Mouse (Mus musculus) kidney, adult 2 months (tissue): ENCODE results near the gene Gm49361. TPM values are rescaled to one million over a fixed set of nuclear protein-coding genes. Genes with fewer than 3 reads are reported as not detected.

ENCODE experiments used
- DNase-seq: peaks from one replicate; pipeline ENCODE4 v3.0.0; 2021
- H3K27ac ChIP-seq: fragments of 200-500 bp; 2 replicates; pipeline ENCODE4 v1.5.1; 2012; ENCODE audit warnings: low read depth, low read length, control low read depth, inconsistent platforms; ENCODE audit not compliant: insufficient read depth
- H3K27me3 ChIP-seq: fragments of 200-500 bp; replicated peaks from 2 replicates; pipeline ENCODE4 v1.6.1; 2012; ENCODE audit warnings: mild to moderate bottlenecking, moderate library complexity, low read length, inconsistent platforms; ENCODE audit not compliant: control insufficient read depth, insufficient read depth
- H3K36me3 ChIP-seq: fragments of 200-500 bp; 2 replicates; pipeline ENCODE4 v1.6.1; 2012; ENCODE audit warnings: mild to moderate bottlenecking, moderate library complexity, low read length, inconsistent platforms; ENCODE audit not compliant: control insufficient read depth, insufficient read depth
- H3K4me1 ChIP-seq: fragments of 200-500 bp; 2 replicates; pipeline ENCODE4 v1.6.1; 2011; ENCODE audit warnings: low read length; ENCODE audit not compliant: control insufficient read depth, insufficient read depth
- H3K4me3 ChIP-seq: fragments of 200-500 bp; 2 replicates; pipeline ENCODE4 v1.5.1; 2011; ENCODE audit warnings: mild to moderate bottlenecking, low read depth, low read length, control low read depth; ENCODE audit not compliant: insufficient read depth
- CTCF ChIP-seq: fragments of 200-500 bp; conservative IDR thresholded peaks from 2 replicates; pipeline ENCODE4 v1.5.1; 2011; ENCODE audit warnings: low read depth, mild to moderate bottlenecking, control low read depth, low read length, moderate library complexity, mixed read lengths; ENCODE audit not compliant: insufficient read depth, insufficient read length
- POLR2A ChIP-seq: fragments of 200-500 bp; IDR thresholded peaks from one replicate; pipeline ENCODE4 v1.6.1; 2011; ENCODE audit warnings: low read depth, low read length, control low read depth
- WGBS: fragments of 180-500 bp; shearing (Covaris S2); methylation state at CpG from one replicate; pipeline ENCODE4 v1.1.7; 2018; 5-methylcytosine and 5-hydroxymethylcytosine counted together
- polyA plus RNA-seq: library from polyadenylated mRNA; depleted of rRNA; stranded (reverse); fragments of >200 nt; gene quantifications from 2 replicates; pipeline ENCODE4 v1.2.3, GENCODE M21; 2012

The Gm49361 gene
- polyA plus RNA-seq, 1 experiment, result not detected

GRCm38 (mm10) chr14:57701915-57702477 is 43.9 kb downstream of the Gm49361 start:
- no peaks in the 10 kb centered on the region for H3K27me3 ChIP-seq
- no peaks in the 10 kb centered on the region for H3K4me1 ChIP-seq
- no peak overlapping the region for H3K4me3 ChIP-seq
- no peaks in the 10 kb centered on the region for H3K36me3 ChIP-seq
- WGBS, result 76% methylated on average over 12 of the region's 12 CpGs
- no peak overlapping the region for H3K27ac ChIP-seq
- no peak for TF ChIP-seq CTCF
- TF ChIP-seq POLR2A, result no peak
- no peak for DNase-seq

- no peak overlapping the region for H3K4me3 ChIP-seq
- no peak overlapping the region for H3K27ac ChIP-seq
- no peaks in the 10 kb centered on the region; the same call in 1 of the 2 replicates for H3K36me3 ChIP-seq
- no peaks in the 10 kb centered on the region for H3K27me3 ChIP-seq
- DNase-seq, result no peak
- no peaks in the 10 kb centered on the region for H3K4me1 ChIP-seq
- no peak for TF ChIP-seq CTCF
- TF ChIP-seq POLR2A, result no peak
- 94% methylated on average over 33 of the region's 33 CpGs for WGBS
Observed at GRCm38 (mm10) chr14:57699461-57699970, 46.4 kb downstream of the Gm49361 start.

DNA sequence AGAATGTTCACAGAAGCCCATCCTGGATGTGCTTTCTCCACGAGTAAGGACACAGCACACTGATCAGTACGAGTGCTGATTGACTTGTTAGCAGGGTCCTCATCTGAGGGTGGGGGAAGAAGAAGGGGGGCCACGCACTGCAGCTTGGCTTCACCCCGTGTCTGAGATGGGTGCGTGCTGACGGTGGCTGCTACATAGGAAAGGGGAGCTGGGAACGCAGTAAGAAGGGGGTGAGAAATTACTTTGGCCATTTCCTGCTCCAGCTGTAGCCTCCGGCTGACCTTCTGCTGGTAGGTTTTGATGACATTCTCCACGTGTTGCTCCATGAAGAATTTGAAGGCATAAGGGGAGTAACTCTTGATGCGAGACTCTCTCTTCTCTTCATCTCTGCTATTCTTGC is 46.9 kb downstream of the Gm49361 start:
- Histone ChIP-seq H3K4me3 (no peak overlapping the region), H3K27me3 (no peaks in the 10 kb centered on the region), H3K4me1 (no peaks in the 10 kb centered on the region), H3K36me3 (no peaks in the 10 kb centered on the region; the same call in none of the 2 replicates), H3K27ac (no peak overlapping the region)
- no peak for DNase-seq
- WGBS, result 75% methylated on average over 10 of the region's 10 CpGs
- TF ChIP-seq CTCF, result no peak
- TF ChIP-seq POLR2A, result no peak

DNA sequence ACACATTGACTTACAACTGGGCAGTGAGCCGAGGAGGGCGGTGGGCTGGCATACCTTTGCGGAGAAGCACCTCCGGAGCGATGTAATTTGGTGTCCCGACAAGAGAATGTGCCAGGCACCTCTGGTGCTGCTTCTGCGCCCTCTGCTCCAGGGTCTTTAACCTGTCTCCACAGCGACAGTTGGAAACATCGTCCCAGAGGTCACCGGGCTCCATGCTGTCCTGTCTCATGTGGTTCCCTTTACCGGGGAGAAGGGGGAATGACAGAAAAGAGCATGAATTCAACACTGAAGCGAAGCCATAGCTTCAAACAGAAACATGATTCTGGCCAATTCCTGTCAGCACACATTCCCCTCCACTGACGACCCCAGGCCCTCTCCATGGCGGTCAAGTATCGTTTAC is 49.8 kb downstream of the Gm49361 start:
- H3K27ac ChIP-seq, result no peak overlapping the region
- H3K4me3 ChIP-seq, result no peak overlapping the region
- peaks cover 4% of the 10 kb centered on the region for H3K36me3 ChIP-seq
- WGBS, result 95% methylated on average over 15 of the region's 15 CpGs
- H3K27me3 ChIP-seq, result no peaks in the 10 kb centered on the region
- no peaks in the 10 kb centered on the region for H3K4me1 ChIP-seq
- DNase-seq, result no peak
- TF ChIP-seq CTCF (no peak), POLR2A (no peak)

- DNase-seq, result no peak
- Histone ChIP-seq H3K4me3 (no peak overlapping the region), H3K4me1 (no peaks in the 10 kb centered on the region), H3K27me3 (no peaks in the 10 kb centered on the region), H3K36me3 (peaks cover 4% of the 10 kb centered on the region), H3K27ac (no peak overlapping the region)
- WGBS, result 90% methylated on average over 8 of the region's 8 CpGs
- TF ChIP-seq POLR2A, result no peak
- peak; percentile 52 for TF ChIP-seq CTCF
Observed at GRCm38 (mm10) chr14:57695550-57695949, 50.4 kb downstream of the Gm49361 start.

- no peak overlapping the region for H3K4me3 ChIP-seq
- 89% methylated on average over 16 of the region's 16 CpGs for WGBS
- no peak for TF ChIP-seq CTCF
- H3K27ac ChIP-seq, result no peak overlapping the region
- H3K4me1 ChIP-seq, result no peaks in the 10 kb centered on the region
- H3K27me3 ChIP-seq, result no peaks in the 10 kb centered on the region
- no peak for DNase-seq
- peaks cover 4% of the 10 kb centered on the region for H3K36me3 ChIP-seq
Observed at GRCm38 (mm10) chr14:57694246-57694645, 51.7 kb downstream of the Gm49361 start.

DNA sequence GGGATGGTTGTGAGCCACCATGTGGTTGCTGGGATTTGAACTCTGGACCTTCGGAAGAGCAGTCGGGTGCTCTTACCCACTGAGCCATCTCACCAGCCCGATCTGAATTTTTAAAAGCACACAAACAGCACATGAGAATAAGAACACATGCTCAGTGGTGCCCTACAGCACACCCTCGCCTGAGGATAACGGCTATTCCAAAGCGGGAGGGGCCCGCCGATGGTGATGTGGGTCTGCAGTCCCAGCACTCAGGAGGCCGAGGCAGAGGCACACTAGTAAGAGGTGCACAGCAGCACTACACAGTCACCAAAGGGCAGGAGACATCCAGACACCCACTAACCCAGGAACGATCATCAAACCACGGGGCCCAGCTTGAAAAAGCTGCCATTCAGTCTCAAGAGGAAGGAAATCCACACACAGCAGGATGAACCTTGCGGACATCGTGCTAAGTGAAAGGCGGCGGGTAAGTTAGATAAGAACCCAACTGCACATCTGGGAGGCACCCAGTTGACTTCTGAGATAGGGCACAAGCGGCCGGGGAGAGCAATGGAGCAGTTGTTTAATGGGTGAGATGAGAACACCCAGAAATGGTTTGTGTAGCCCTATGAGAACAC is 53.3 kb downstream of the Gm49361 start:
- H3K36me3 ChIP-seq, result peaks cover 4% of the 10 kb centered on the region
- H3K27me3 ChIP-seq, result no peaks in the 10 kb centered on the region
- DNase-seq, result no peak
- 91% methylated on average over 17 of the region's 17 CpGs for WGBS
- H3K4me3 ChIP-seq, result no peak overlapping the region
- H3K27ac ChIP-seq, result no peak overlapping the region
- H3K4me1 ChIP-seq, result no peaks in the 10 kb centered on the region
- TF ChIP-seq CTCF, result no peak
- TF ChIP-seq POLR2A, result no peak
